Mouse (Mus musculus) left cerebral cortex, postnatal 14 days (tissue): Measurements from ENCODE around the gene Fam122c. TPM values are rescaled to one million over a fixed set of nuclear protein-coding genes. Genes with fewer than 3 reads are reported as not detected.

ENCODE experiments used
- DNase-seq, 2 experiments: peaks; one replicate each; pipeline ENCODE4 v3.0.0; 2021 to 2022; ENCODE audit warnings: low spot score in 2 of 2, mixed read lengths in 1 of 2
- intact Hi-C: fragments of 180-260 bp; cut with DNase I; formaldehyde crosslinking; loops from one replicate; pipeline ENCODE4 v1.15.1; 2025
- total RNA-seq, 2 experiments: library from RNA; stranded (reverse); gene quantifications; 2 replicates each; pipeline ENCODE4 v1.2.3; 2021

Gene Fam122c
- total RNA-seq, 2 experiments from 2014 or later, result not detected

- intact Hi-C loops, result no loop called here
- DNase-seq, result no peak
Observed at GRCm38 (mm10) chrX:53364668-53365383, 91.6 kb downstream of the Fam122c start.

- peak in 1 of 2 experiments; percentile 2 for DNase-seq
- intact Hi-C loops, result no loop called here
Observed at GRCm38 (mm10) chrX:53369534-53370365, 96.5 kb downstream of the Fam122c start.

GRCm38 (mm10) chrX:53370366-53370740, 97.1 kb downstream of the Fam122c start, which contains the start of gene Mospd1:
Gene Mospd1 (minus strand): TSS chrX:53370502.
- peak; percentile 74 to 79 for DNase-seq

More at GRCm38 (mm10) chrX:53370366-53370740, 97.1 kb downstream of the Fam122c start, which contains the start of gene Mospd1:
- intact Hi-C loops, result no loop called here

Other genes with a start within 250 kb of the Fam122c start
- gene Plac1, start 33.3 kb upstream of the Fam122c start, total RNA-seq, result not detected
- gene Fam122b, start 3.6 kb upstream of the Fam122c start, total RNA-seq, result 1 to 10 TPM; 3.3 to 4.4 TPM
- gene Mospd1, start 97.1 kb downstream of the Fam122c start, total RNA-seq, result 10 to 100 TPM; 13.3 to 15.7 TPM
- gene Etd, start 161.5 kb downstream of the Fam122c start, total RNA-seq, result not detected